Mouse (Mus musculus): ENCODE measurements around the gene Ccdc85c. TPM values are rescaled to one million over a fixed set of nuclear protein-coding genes. Genes with fewer than 3 reads are reported as not detected.

The Ccdc85c gene
- 3.8 and 4.5 TPM in 2 replicates for polyA plus RNA-seq (2015; fragmentation: Nextera tagmentation; extraction: Ambion mirVana)

GRCm38 (mm10) chr12:108274661-108275507 is at the start of gene Ccdc85c:
Gene Ccdc85c (minus strand): TSS chr12:108275425.

GRCm38 (mm10) chr12:108305812-108306794 is 30.9 kb upstream of the Ccdc85c start, which contains the start of gene Hhipl1:
Gene Hhipl1 (plus strand): TSS chr12:108306270.

DNA sequence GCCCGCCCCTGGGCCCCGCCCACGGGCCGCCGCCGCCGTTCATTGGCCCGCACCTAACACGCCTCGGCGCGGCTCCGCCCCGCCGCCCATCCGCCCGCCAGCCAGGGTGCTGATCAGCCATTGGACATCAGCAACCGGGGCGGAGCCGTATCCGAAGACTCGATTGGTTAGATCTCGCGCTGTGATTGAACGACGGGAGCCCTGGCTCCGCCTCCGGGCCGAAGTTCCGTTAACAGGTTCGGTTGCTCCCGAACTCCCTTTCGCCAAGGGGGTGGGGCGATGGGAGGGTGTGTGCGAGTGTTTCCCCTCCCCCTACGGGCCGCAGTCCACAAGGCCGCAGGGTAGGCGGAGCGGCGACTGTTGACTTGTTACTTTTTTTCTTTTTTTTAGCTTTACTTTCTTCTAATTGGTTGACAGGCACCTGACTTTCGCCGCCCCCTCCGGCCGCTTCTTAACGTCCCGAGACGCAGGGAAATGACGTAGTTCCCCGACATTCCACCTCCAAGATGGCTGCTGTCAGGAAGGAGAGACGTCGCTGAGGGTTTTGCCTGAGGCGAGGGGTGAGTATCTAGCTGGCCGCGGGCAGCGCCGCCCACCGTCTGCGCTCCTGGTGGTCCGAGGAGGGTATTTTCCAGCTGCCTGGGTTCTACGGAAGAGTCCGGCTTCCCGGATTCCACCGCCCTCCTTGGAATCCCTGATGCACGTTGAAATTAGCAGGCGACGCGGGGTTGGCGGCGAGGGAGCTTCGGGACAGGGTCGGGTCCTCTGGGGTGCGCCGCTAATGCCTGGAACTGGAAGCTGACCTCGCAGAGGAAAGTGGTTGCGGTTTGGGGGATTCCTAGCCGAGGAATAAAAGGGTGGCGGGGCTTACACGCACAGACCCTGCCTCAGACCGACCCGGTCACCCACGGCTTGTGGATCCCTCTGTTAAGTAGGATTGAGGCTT is 95.6 kb downstream of the Ccdc85c start, which contains the start of gene Ccnk:
Gene Ccnk (plus strand): TSS at position 259 of the 946 bp plus-strand sequence.

DNA sequence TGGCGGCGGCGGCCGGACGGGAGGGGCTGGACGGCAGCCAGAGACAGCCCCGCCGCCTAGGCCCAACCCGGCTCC is 96.1 kb downstream of the Ccdc85c start, which contains the start of gene Setd3:
Gene Setd3 (minus strand): TSS at position 69 of the 75 bp plus-strand sequence.

Other genes with a start within 250 kb of the Ccdc85c start
- 76.5 and 89.3 TPM in 2 replicates for gene Setd3, start 96.1 kb downstream of the Ccdc85c start, polyA plus RNA-seq (2015; fragmentation: Nextera tagmentation; extraction: Ambion mirVana)
- gene Ccnk, start 95.8 kb downstream of the Ccdc85c start, polyA plus RNA-seq (2015; fragmentation: Nextera tagmentation; extraction: Ambion mirVana), result 2.2 and 2.4 TPM in 2 replicates
- 0.47 and 0.65 TPM in 2 replicates for gene Hhipl1, start 30.8 kb upstream of the Ccdc85c start, polyA plus RNA-seq (2015; fragmentation: Nextera tagmentation; extraction: Ambion mirVana)
- gene Cyp46a1, start 59.0 kb upstream of the Ccdc85c start, polyA plus RNA-seq (2015; fragmentation: Nextera tagmentation; extraction: Ambion mirVana), result 3.8 and 4.1 TPM in 2 replicates
- gene Eml1, start 95.5 kb upstream of the Ccdc85c start, polyA plus RNA-seq (2015; fragmentation: Nextera tagmentation; extraction: Ambion mirVana), result 39.0 and 52.1 TPM in 2 replicates

Data from adrenal gland, postnatal 0 days (tissue).